Mouse (Mus musculus) gastrocnemius, postnatal 36 days (tissue): ENCODE data around the gene 4930556J24Rik. TPM values are rescaled to one million over a fixed set of nuclear protein-coding genes. Genes with fewer than 3 reads are reported as not detected.
"Not testable (repeated sequence)": the region's sequence is repeated elsewhere in the genome, so short reads cannot be mapped to it uniquely, and the experiment has no call there.

Source experiments
- DNase-seq, 2 experiments: peaks; one replicate each; pipeline ENCODE4 v3.0.0; 2022
- intact Hi-C: fragments of 180-260 bp; cut with DNase I; formaldehyde crosslinking; loops from one replicate; pipeline ENCODE4 v1.15.1; 2025
- total RNA-seq, 2 experiments: library from RNA; stranded (reverse); gene quantifications; 2 replicates each; pipeline ENCODE4 v1.2.3; 2021

4930556J24Rik gene
- total RNA-seq, 2 experiments from 2014 or later: not detected

- DNase-seq: no peak
These were observed 46.6 kb downstream of the 4930556J24Rik start for GRCm38 (mm10) chr11:3930019-3930418.

GRCm38 (mm10) chr11:3925916-3926315, 50.7 kb downstream of the 4930556J24Rik start:
- intact Hi-C loops: no loop called here
- no peak for DNase-seq

More at GRCm38 (mm10) chr11:3930019-3930418, 46.6 kb downstream of the 4930556J24Rik start:
- intact Hi-C loops: no loop called here

- DNase-seq: no peak
- intact Hi-C loops: loop anchor here (5.0 kb wide), 1 partner anchor 115 kb away; no protein-coding TSS in a partner anchor
These were observed 53.8 kb downstream of the 4930556J24Rik start for GRCm38 (mm10) chr11:3922731-3923130.

GRCm38 (mm10) chr11:3922115-3922514, 54.5 kb downstream of the 4930556J24Rik start:
- intact Hi-C loops: loop anchor here (5.0 kb wide), 1 partner anchor 115 kb away; no protein-coding TSS in a partner anchor

GRCm38 (mm10) chr11:3921281-3921850, 55.2 kb downstream of the 4930556J24Rik start:
- intact Hi-C loops: loop anchor here (5.0 kb wide), 1 partner anchor 114 kb away; no protein-coding TSS in a partner anchor
- no peak for DNase-seq

More at GRCm38 (mm10) chr11:3922115-3922514, 54.5 kb downstream of the 4930556J24Rik start:
- DNase-seq: no peak

- intact Hi-C loops: loop anchor here (5.0 kb wide), 1 partner anchor 113 kb away; no protein-coding TSS in a partner anchor
- no peak for DNase-seq
These were observed 56.1 kb downstream of the 4930556J24Rik start for GRCm38 (mm10) chr11:3920476-3920875.

- intact Hi-C loops: no loop called here
- no peak for DNase-seq
These were observed 57.8 kb downstream of the 4930556J24Rik start for GRCm38 (mm10) chr11:3918738-3919137.

GRCm38 (mm10) chr11:3914109-3914840, 62.3 kb downstream of the 4930556J24Rik start, which contains the start of gene Slc35e4:
TSS of gene Slc35e4 (minus strand) at chr11:3914664.
- intact Hi-C loops: loop anchor here (2.0 kb wide), 1 partner anchor 31 kb away; no protein-coding TSS in a partner anchor
- DNase-seq: peak; percentile 72 to 79

GRCm38 (mm10) chr11:3913316-3914108, 63.1 kb downstream of the 4930556J24Rik start:
- intact Hi-C loops: loop anchor here (2.0 kb wide), 1 partner anchor 31 kb away; no protein-coding TSS in a partner anchor
- peak; percentile 89 to 92 for DNase-seq

GRCm38 (mm10) chr11:3912875-3913271, 63.7 kb downstream of the 4930556J24Rik start:
- intact Hi-C loops: no loop called here
- DNase-seq: peak in 1 of 2 experiments; percentile 50

- DNase-seq: no peak
- intact Hi-C loops: no loop called here
These were observed 64.3 kb downstream of the 4930556J24Rik start for GRCm38 (mm10) chr11:3912100-3912874.

GRCm38 (mm10) chr11:3911440-3911839, 65.1 kb downstream of the 4930556J24Rik start:
- DNase-seq, intact Hi-C loops: not testable (repeated sequence)

GRCm38 (mm10) chr11:3910513-3911310, 65.9 kb downstream of the 4930556J24Rik start:
- intact Hi-C loops: no loop called here
- DNase-seq: peak; percentile 45 to 46

- no peak for DNase-seq
- intact Hi-C loops: no loop called here
These were observed 67.3 kb downstream of the 4930556J24Rik start for GRCm38 (mm10) chr11:3909236-3909635.

GRCm38 (mm10) chr11:3905446-3905845, 71.1 kb downstream of the 4930556J24Rik start:
- DNase-seq: no peak
- intact Hi-C loops: no loop called here

GRCm38 (mm10) chr11:3904673-3905072, 71.9 kb downstream of the 4930556J24Rik start:
- intact Hi-C loops: no loop called here
- no peak for DNase-seq

GRCm38 (mm10) chr11:3903046-3903445, 73.5 kb downstream of the 4930556J24Rik start:
- intact Hi-C loops: no loop called here
- DNase-seq: peak; percentile 61 to 62

- intact Hi-C loops: no loop called here
- DNase-seq: no peak
These were observed 74.1 kb downstream of the 4930556J24Rik start for GRCm38 (mm10) chr11:3902516-3902915.

- no peak for DNase-seq
- intact Hi-C loops: no loop called here
These were observed 76.3 kb downstream of the 4930556J24Rik start for GRCm38 (mm10) chr11:3900296-3900695.
